Mouse (Mus musculus): ENCODE results near the gene Unkl. TPM values are rescaled to one million over a fixed set of nuclear protein-coding genes. Genes with fewer than 3 reads are reported as not detected.

The Unkl gene
- total RNA-seq (2014; rRNA removed), result 34.1 and 34.7 TPM in 2 replicates
- 17.3 and 19.5 TPM in 2 replicates for polyA plus RNA-seq (2015; fragmentation: Nextera tagmentation; extraction: Ambion mirVana)

DNA sequence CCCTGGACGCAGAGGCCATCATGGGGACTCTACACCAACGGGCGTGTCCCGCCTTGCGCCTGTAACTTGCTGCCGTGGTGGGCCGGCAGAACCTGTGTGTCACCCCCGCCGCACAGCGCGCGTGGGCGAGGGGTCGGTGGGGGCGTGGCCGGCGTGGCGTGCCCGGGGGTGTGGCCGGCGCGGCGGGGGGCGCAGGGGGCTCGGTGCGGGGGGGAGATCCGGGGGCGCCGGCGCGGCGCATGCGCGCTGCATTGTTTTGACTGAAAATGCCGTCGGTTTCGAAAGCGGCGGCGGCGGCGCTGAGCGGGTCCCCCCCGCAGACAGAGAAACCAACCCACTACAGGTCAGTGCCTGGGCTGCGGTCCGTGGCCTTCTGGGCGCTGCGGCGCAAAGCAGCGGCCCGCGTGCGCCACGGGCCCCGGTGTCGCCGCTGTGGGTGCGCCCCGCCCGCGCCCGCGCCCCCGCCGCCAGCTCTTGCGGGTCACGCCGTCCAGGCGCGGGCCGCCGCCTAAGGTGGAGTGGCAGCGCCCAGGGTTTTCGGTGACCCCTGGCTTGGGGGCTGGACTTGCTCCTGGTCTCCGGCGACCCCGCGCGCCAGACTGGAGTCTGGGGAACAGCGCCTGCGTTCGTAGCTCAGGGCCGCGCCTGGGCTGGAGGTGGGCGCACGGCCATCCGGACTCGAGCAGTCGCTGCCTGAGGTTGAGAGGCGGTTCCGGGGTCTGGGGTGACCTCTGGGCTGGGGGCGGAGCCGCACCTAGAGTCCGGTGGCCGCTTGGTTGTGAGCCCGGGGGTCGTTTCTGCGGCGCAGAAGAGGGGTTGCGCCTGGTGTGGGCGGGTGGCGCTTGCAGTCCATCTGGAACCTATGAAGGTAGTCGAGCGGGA, at the start of gene Unkl:
Gene Unkl (plus strand): TSS at position 248 of the 882 bp plus-strand sequence.
- peaks cover 5% of the 10 kb centered on the region; the same call in 1 of the 2 replicates for H3K36me3 ChIP-seq (ENCODE audit: insufficient read depth, low read length)
- H3K9ac ChIP-seq (replicated peaks; ENCODE audit: low read length, poor library complexity, severe bottlenecking), result peak within 1 kb of the TSS; percentile 94
- H3K4me3 ChIP-seq (ENCODE audit: low read depth, low read length), result peak within 1 kb of the TSS; percentile 98
- DNase-seq (ENCODE audit: low spot score) (peak; percentile 71), ATAC-seq (ENCODE audit: low FRiP score) (peak; percentile 24)
- under 1% methylated on average over 84 of the region's 104 CpGs for WGBS
- H3K27ac ChIP-seq (ENCODE audit: low read depth, low read length), result peak within 1 kb of the TSS; percentile 58; the same call in 1 of the 2 replicates
- peaks cover 12% of the 10 kb centered on the region for H3K4me1 ChIP-seq (ENCODE audit: insufficient read depth, low read length)
- no peak for TF ChIP-seq CTCF (IDR thresholded peaks at IDR 0.05)
- H3K27me3 ChIP-seq (ENCODE audit: insufficient read depth, low read length), result no peaks in the 10 kb centered on the region
- no peaks in the 10 kb centered on the region for H3K9me3 ChIP-seq (ENCODE audit: low read length)
- peak within 1 kb of the TSS; percentile 88 for H3K4me2 ChIP-seq (ENCODE audit: low read depth, low read length, poor library complexity, severe bottlenecking)

DNA sequence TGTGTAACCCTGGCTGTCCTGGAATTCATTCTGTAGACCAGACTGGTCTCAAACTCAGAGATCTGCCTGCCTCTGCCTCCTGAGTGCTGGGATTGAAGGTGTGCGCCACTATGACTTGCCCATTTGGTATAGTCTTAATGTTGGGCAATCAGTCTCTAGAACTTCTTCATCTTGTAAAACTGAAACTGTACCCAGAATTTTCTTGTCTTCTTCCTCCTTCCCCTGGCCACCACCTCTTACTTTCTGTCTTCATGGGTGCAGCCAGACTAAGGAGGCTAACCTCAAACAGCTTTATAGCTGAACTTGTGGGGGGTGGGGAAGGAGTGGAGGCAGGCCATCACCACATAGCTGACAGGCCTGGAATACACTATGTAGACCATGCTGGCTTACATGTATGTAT, 49.4 kb upstream of the Unkl start:
- no peak overlapping the region for H3K4me3 ChIP-seq (ENCODE audit: low read depth, low read length)

DNA sequence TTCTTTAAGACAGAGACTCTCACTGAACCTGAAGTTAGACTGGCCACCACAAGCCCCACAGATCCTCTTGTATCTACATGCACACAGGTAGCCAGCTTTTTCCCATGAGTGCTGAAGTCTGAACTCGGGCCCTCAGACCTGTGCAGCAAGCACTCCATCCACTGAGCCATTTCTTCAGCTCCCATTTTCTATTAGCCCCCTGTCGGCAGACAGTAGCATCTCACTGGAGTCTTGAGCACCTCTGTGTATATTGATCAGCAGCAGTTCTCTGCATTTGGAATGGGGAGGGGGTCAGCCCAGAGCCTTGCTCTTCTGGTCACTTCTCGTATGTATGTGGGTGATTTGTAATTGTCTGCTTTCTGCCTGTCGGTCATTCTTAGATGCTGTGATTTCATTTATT, 48.2 kb upstream of the Unkl start:
- Histone ChIP-seq H3K4me3 (ENCODE audit: low read depth, low read length) (no peak overlapping the region), H3K9me3 (ENCODE audit: low read length) (no peaks in the 10 kb centered on the region), H3K4me2 (ENCODE audit: low read depth, low read length, poor library complexity, severe bottlenecking) (no peak overlapping the region), H3K27ac (ENCODE audit: low read depth, low read length) (no peak overlapping the region), H3K27me3 (ENCODE audit: insufficient read depth, low read length) (no peaks in the 10 kb centered on the region), H3K9ac (replicated peaks; ENCODE audit: low read length, poor library complexity, severe bottlenecking) (no peak overlapping the region), H3K36me3 (ENCODE audit: insufficient read depth, low read length) (peaks cover 6% of the 10 kb centered on the region; the same call in 1 of the 2 replicates), H3K4me1 (ENCODE audit: insufficient read depth, low read length) (no peaks in the 10 kb centered on the region)
- WGBS, result 70% methylated on average over 4 of the region's 4 CpGs
- no peak for DNase-seq (ENCODE audit: low spot score)
- TF ChIP-seq CTCF (IDR thresholded peaks at IDR 0.05), result peak; percentile 49
- no peak for ATAC-seq (ENCODE audit: low FRiP score)

More for the DNA sequence above, 49.4 kb upstream of the Unkl start:
- no peak overlapping the region for H3K4me2 ChIP-seq (ENCODE audit: low read depth, low read length, poor library complexity, severe bottlenecking)
- no peak overlapping the region for H3K27ac ChIP-seq (ENCODE audit: low read depth, low read length)
- 96% methylated on average over 1 of the region's 1 CpGs for WGBS
- DNase-seq (ENCODE audit: low spot score) (no peak), ATAC-seq (ENCODE audit: low FRiP score) (no peak)
- H3K27me3 ChIP-seq (ENCODE audit: insufficient read depth, low read length), result no peaks in the 10 kb centered on the region
- H3K4me1 ChIP-seq (ENCODE audit: insufficient read depth, low read length), result peaks cover 7% of the 10 kb centered on the region; the same call in 1 of the 2 replicates
- TF ChIP-seq CTCF (IDR thresholded peaks at IDR 0.05), result no peak
- H3K36me3 ChIP-seq (ENCODE audit: insufficient read depth, low read length), result no peaks in the 10 kb centered on the region; the same call in 1 of the 2 replicates
- no peaks in the 10 kb centered on the region for H3K9me3 ChIP-seq (ENCODE audit: low read length)
- no peak overlapping the region for H3K9ac ChIP-seq (replicated peaks; ENCODE audit: low read length, poor library complexity, severe bottlenecking)

DNA sequence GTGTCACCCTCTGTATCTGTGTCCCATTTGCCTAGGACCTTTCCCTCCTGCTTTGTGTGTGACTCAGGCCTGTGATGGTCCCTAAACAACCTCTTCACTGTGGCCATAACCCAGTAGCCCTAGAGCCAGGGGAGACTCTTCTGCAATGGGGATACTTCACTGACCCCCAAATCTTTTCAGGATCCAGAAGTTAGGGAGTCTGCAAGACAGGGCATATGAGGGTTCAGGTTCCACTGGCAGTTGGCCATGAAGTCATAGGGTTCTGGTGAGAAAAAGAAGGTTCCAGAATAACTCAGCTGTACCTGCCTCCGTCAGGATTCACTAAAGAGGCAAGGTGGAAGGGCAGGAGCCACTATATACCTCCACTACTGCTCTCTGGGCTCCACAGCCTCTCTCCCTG, 26.0 kb upstream of the Unkl start, which contains the start of gene Ccdc154:
Gene Ccdc154 (plus strand): TSS at position 301 of the 400 bp plus-strand sequence.
- H3K4me1 ChIP-seq (ENCODE audit: insufficient read depth, low read length), result no peaks in the 10 kb centered on the region
- ATAC-seq (ENCODE audit: low FRiP score) (no peak), DNase-seq (ENCODE audit: low spot score) (no peak)
- TF ChIP-seq CTCF (IDR thresholded peaks at IDR 0.05), result no peak
- 100% methylated on average over 1 of the region's 1 CpGs for WGBS
- H3K4me3 ChIP-seq (ENCODE audit: low read depth, low read length), result no peak within 1 kb of the TSS
- H3K4me2 ChIP-seq (ENCODE audit: low read depth, low read length, poor library complexity, severe bottlenecking), result no peak within 1 kb of the TSS
- no peaks in the 10 kb centered on the region for H3K27me3 ChIP-seq (ENCODE audit: insufficient read depth, low read length)
- H3K36me3 ChIP-seq (ENCODE audit: insufficient read depth, low read length), result peaks cover 32% of the 10 kb centered on the region
- no peak within 1 kb of the TSS for H3K27ac ChIP-seq (ENCODE audit: low read depth, low read length)
- no peak within 1 kb of the TSS for H3K9ac ChIP-seq (replicated peaks; ENCODE audit: low read length, poor library complexity, severe bottlenecking)
- no peaks in the 10 kb centered on the region for H3K9me3 ChIP-seq (ENCODE audit: low read length)

DNA sequence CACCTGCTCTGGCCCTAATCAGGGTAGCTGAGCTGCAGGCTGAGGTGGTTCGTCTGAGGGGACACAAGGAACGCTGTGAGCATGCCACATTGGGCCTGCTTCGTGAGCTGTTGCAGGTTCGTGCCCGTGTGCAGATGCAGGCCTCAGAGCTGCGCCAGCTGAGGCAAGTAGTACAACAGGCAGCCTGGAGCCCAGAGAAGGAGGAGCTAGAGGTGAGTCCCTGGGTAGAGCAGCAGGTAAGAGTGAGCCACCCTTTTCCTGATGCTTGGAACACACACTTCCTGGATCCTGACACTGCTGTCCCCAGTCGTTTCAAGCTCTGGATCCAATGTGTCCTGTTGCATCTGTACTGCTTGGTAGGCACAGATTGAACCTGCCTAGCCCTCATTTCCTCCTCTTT, 24.8 kb upstream of the Unkl start:
- no peaks in the 10 kb centered on the region for H3K27me3 ChIP-seq (ENCODE audit: insufficient read depth, low read length)
- no peak overlapping the region for H3K4me3 ChIP-seq (ENCODE audit: low read depth, low read length)
- H3K9ac ChIP-seq (replicated peaks; ENCODE audit: low read length, poor library complexity, severe bottlenecking), result no peak overlapping the region
- DNase-seq (ENCODE audit: low spot score), result no peak
- H3K9me3 ChIP-seq (ENCODE audit: low read length), result no peaks in the 10 kb centered on the region
- H3K4me2 ChIP-seq (ENCODE audit: low read depth, low read length, poor library complexity, severe bottlenecking), result no peak overlapping the region
- H3K36me3 ChIP-seq (ENCODE audit: insufficient read depth, low read length), result peaks cover 25% of the 10 kb centered on the region
- no peaks in the 10 kb centered on the region for H3K4me1 ChIP-seq (ENCODE audit: insufficient read depth, low read length)
- WGBS, result 75% methylated on average over 7 of the region's 7 CpGs
- no peak for ATAC-seq (ENCODE audit: low FRiP score)
- no peak for TF ChIP-seq CTCF (IDR thresholded peaks at IDR 0.05)
- no peak overlapping the region for H3K27ac ChIP-seq (ENCODE audit: low read depth, low read length)

DNA sequence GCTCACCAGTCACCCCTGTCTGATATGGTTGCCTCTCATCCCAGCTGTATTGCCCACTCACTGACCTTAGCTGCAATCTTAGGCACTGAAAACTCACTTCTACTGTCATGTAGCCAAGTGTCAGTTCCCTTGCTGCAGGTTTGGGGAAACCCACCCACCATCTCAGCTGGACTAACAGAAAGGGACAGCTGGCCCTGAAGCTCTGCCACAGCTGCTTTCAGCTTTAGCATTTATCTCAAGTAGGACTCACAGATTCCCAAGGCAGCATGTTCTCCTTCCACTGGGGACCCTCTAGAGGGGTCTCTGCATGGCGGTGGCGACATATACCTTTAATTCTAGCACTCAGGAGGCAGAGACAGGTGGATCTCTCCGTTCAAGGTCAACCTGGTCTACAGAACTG, 23.4 kb upstream of the Unkl start:
- no peaks in the 10 kb centered on the region for H3K9me3 ChIP-seq (ENCODE audit: low read length)
- no peaks in the 10 kb centered on the region for H3K4me1 ChIP-seq (ENCODE audit: insufficient read depth, low read length)
- no peak for TF ChIP-seq CTCF (IDR thresholded peaks at IDR 0.05)
- H3K4me3 ChIP-seq (ENCODE audit: low read depth, low read length), result no peak overlapping the region
- no peaks in the 10 kb centered on the region for H3K27me3 ChIP-seq (ENCODE audit: insufficient read depth, low read length)
- H3K4me2 ChIP-seq (ENCODE audit: low read depth, low read length, poor library complexity, severe bottlenecking), result no peak overlapping the region
- no peak overlapping the region for H3K9ac ChIP-seq (replicated peaks; ENCODE audit: low read length, poor library complexity, severe bottlenecking)
- WGBS, result 85% methylated on average over 3 of the region's 3 CpGs
- DNase-seq (ENCODE audit: low spot score) (no peak), ATAC-seq (ENCODE audit: low FRiP score) (no peak)
- H3K36me3 ChIP-seq (ENCODE audit: insufficient read depth, low read length), result peaks cover 20% of the 10 kb centered on the region
- no peak overlapping the region for H3K27ac ChIP-seq (ENCODE audit: low read depth, low read length)
